Mouse (Mus musculus) embryonic fibroblast, embryonic 13.5 days (primary cell): ENCODE results near the gene Gm11985.

Source experiments
- CTCF ChIP-seq: IDR thresholded peaks from 2 replicates; pipeline ENCODE4 v1.5.1; 2011; ENCODE audit warnings: mild to moderate bottlenecking, control low read depth, low read length, moderate library complexity, borderline replicate concordance; ENCODE audit not compliant: insufficient read depth
- POLR2A ChIP-seq: IDR thresholded peaks from 2 replicates; pipeline ENCODE4 v1.6.1; 2011; ENCODE audit warnings: low read depth, mild to moderate bottlenecking, control low read depth, low read length, moderate library complexity

DNA sequence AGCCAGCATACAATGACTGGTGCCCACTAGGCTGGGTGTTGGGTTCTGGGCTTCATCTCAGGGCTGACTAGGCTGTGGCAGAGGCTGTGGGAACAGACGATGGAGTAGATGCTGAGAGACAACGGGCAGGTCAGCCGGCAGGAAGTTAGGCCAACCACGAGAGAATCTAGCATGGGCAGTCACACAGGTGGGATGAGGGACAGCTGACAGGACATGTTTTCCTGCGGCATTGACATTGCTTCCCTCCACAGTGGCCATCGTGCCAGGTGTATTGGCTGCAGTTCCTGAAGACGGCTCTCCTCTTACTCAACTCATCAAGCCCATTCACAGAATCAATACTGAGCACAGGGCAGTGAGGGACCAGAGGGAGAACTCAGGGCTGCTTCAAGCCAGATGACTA, 40.4 kb downstream of the Gm11985 start:
- TF ChIP-seq POLR2A (no peak), CTCF (no peak)
